Mouse (Mus musculus): ENCODE measurements around the gene Runx2.

- TF ChIP-seq CTCF (IDR thresholded peaks at IDR 0.05; ENCODE audit: insufficient read depth, low read depth, low read length) (no peak), POLR2A (IDR thresholded peaks at IDR 0.05; ENCODE audit: insufficient read depth, low read depth, low read length) (no peak)
These were observed 152.4 kb downstream of the Runx2 start for GRCm38 (mm10) chr17:44662080-44662706.

All from olfactory bulb, adult 2 months (tissue).